In the genomic region with DNA sequence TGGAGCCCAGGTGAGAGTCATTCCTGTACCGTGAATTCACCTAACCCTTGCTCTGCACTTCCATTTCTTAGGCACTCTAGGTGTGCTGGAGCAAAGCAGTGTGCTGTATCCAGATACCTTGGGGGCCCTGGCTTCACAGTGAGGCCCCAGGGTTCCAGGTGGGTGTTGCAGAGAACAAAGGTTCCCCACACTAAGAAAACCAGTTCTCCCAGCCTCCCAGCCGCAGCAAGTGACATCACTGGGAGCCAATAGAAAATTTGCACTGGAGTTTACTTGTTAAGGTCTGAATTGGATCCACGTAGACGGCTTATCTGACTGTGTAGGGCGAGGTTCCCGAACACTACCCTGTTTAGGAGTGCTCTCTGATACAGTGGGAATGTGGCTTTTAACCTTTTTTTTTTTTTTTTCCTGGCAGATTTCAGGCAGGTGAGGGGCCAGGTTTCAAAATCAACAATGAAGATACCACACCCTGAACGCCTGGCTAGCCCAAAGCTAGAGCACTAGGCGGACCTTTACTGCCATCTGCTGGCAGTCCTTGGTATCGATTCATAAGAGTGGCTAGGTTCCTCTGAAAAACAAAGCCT, we compare ENCODE assay signal across 7 mouse cellular contexts. TPM values are rescaled to one million over a fixed set of nuclear protein-coding genes. Genes with fewer than 3 reads are reported as not detected.
DNase-seq lines count a peak whose midpoint lies in the region; ATAC-seq and TF ChIP-seq lines count a peak whose summit lies in the region.

No protein-coding gene starts in this region.

- peaks cover 32% of the 10 kb centered on the region for H3K4me1 ChIP-seq in E14TG2a.4 (replicated peaks; ENCODE audit: low read depth, low read length)
- no peaks in the 10 kb centered on the region for H3K4me1 ChIP-seq in embryonic facial prominence, embryonic 13.5 days
- H3K4me1 ChIP-seq in lung, embryonic 16.5 days (replicated peaks; ENCODE audit: control insufficient read depth, insufficient read depth, low read length) = no peaks in the 10 kb centered on the region

- peak; percentile 75 for DNase-seq in adrenal gland, postnatal 14 days
- DNase-seq in heart, postnatal 10 days = peak; percentile 64 to 81
- DNase-seq in kidney, postnatal 36 days = peak; percentile 62 to 84
- peak; percentile 48 for DNase-seq in retina, postnatal 7 days (ENCODE audit: low read depth, low spot score)

- 0 out of 2 replicates have a peak, but pooled peaks have one; percentile 67 for ATAC-seq in embryonic facial prominence, embryonic 13.5 days (ENCODE audit: insufficient number of reproducible peaks, insufficient read depth, low FRiP score, low TSS enrichment, low read depth)
- ATAC-seq in lung, embryonic 16.5 days (ENCODE audit: low read depth) = peak; percentile 93

- WGBS in embryonic facial prominence, embryonic 13.5 days = 28% methylated on average over 9 of the region's 9 CpGs
- 31% methylated on average over 9 of the region's 9 CpGs for WGBS in lung, embryonic 16.5 days

- no peak overlapping the region for H3K9ac ChIP-seq in embryonic facial prominence, embryonic 13.5 days
- no peak overlapping the region for H3K9ac ChIP-seq in lung, embryonic 16.5 days (ENCODE audit: low read length)

- no peaks in the 10 kb centered on the region for H3K36me3 ChIP-seq in E14TG2a.4 (ENCODE audit: insufficient read depth, low read length)
- no peaks in the 10 kb centered on the region for H3K36me3 ChIP-seq in embryonic facial prominence, embryonic 13.5 days
- H3K36me3 ChIP-seq in lung, embryonic 16.5 days (ENCODE audit: control insufficient read depth, insufficient read depth, low read length) = no peaks in the 10 kb centered on the region

- peak; percentile 51 for TF ChIP-seq CTCF in E14TG2a.4 (conservative IDR thresholded peaks at IDR 0.05; ENCODE audit: low read length)

- H3K27me3 ChIP-seq in E14TG2a.4 (ENCODE audit: insufficient read depth, low read length) = no peaks in the 10 kb centered on the region
- H3K27me3 ChIP-seq in embryonic facial prominence, embryonic 13.5 days = peaks cover 31% of the 10 kb centered on the region
- H3K27me3 ChIP-seq in lung, embryonic 16.5 days (ENCODE audit: control insufficient read depth, insufficient read depth, low read depth, low read length) = 0 out of 2 replicates have a peak, but pooled peaks cover 2% of the 10 kb centered on the region

- intact Hi-C loops in heart, postnatal 10 days (cut with DNase I) = loop anchor here (1.0 to 10.0 kb wide), 4 partner anchors 572 to 1066 kb away; a partner anchor contains a TSS

- H3K9me3 ChIP-seq in E14TG2a.4 (ENCODE audit: low read length) = no peaks in the 10 kb centered on the region
- no peaks in the 10 kb centered on the region for H3K9me3 ChIP-seq in embryonic facial prominence, embryonic 13.5 days
- H3K9me3 ChIP-seq in lung, embryonic 16.5 days (ENCODE audit: control insufficient read depth, low read length) = no peaks in the 10 kb centered on the region

- peak overlapping the region; percentile 64; the same call in 1 of the 2 replicates for H3K27ac ChIP-seq in embryonic facial prominence, embryonic 13.5 days
- H3K27ac ChIP-seq in lung, embryonic 16.5 days (ENCODE audit: low read length) = peak overlapping the region; percentile 84

- H3K4me2 ChIP-seq in embryonic facial prominence, embryonic 13.5 days = no peak overlapping the region; the same call in 1 of the 2 replicates
- no peak overlapping the region for H3K4me2 ChIP-seq in lung, embryonic 16.5 days (ENCODE audit: low read depth, low read length)

- no peak overlapping the region for H3K4me3 ChIP-seq in E14TG2a.4 (replicated peaks; ENCODE audit: low read length)
- no peak overlapping the region for H3K4me3 ChIP-seq in embryonic facial prominence, embryonic 13.5 days
- H3K4me3 ChIP-seq in lung, embryonic 16.5 days (ENCODE audit: low read length) = no peak overlapping the region

RNA-seq across cellular contexts. Expression of a gene that starts 24.1 kb away (rescaled TPM):
- total RNA-seq in adrenal gland, postnatal 14 days (2021) = 525 and 794 TPM in 2 replicates
- 2,270 and 2,389 TPM in 2 replicates for polyA plus RNA-seq in embryonic facial prominence, embryonic 13.5 days (2015; fragmentation: Nextera tagmentation; extraction: Ambion mirVana)
- 100 to 1,000 TPM; 782 to 828 TPM for total RNA-seq in heart, postnatal 10 days (2021)
- polyA plus RNA-seq in lung, embryonic 16.5 days (2015; fragmentation: Nextera tagmentation; extraction: Ambion mirVana) = 6,019 and 6,084 TPM in 2 replicates

RNA-seq across cellular contexts. Expression of a gene that starts 30.9 kb away (rescaled TPM):
- 0.78 and 1.2 TPM in 2 replicates for total RNA-seq in adrenal gland, postnatal 14 days (2021)
- 0.10 and 0.58 TPM in 2 replicates for polyA plus RNA-seq in embryonic facial prominence, embryonic 13.5 days (2015; fragmentation: Nextera tagmentation; extraction: Ambion mirVana)
- total RNA-seq in heart, postnatal 10 days (2021) = 1 to 10 TPM; 1.1 to 1.2 TPM
- polyA plus RNA-seq in lung, embryonic 16.5 days (2015; fragmentation: Nextera tagmentation; extraction: Ambion mirVana) = 0.55 and 0.85 TPM in 2 replicates
